Mouse (Mus musculus) c-Kit-positive CD71-positive TER-119-negative erythroid progenitor cells, embryonic 14.5 days (primary cell): ENCODE results near the gene 9530077C05Rik.
A peak's percentile ranks its signal among the peaks of the same experiment; 100 is the strongest.
"Not testable (repeated sequence)": the region's sequence is repeated elsewhere in the genome, so short reads cannot be mapped to it uniquely, and the experiment has no call there.

Experiments used
- DNase-seq: peaks from one replicate; pipeline ENCODE4 v3.0.0-alpha.2; 2013; ENCODE audit warnings: low read depth

Gene 9530077C05Rik

GRCm38 (mm10) chr9:22419877-22420276 is 8.6 kb downstream of the 9530077C05Rik start:
- DNase-seq, result no peak

- DNase-seq, result no peak
Measured at GRCm38 (mm10) chr9:22420491-22420890, 9.2 kb downstream of the 9530077C05Rik start.

GRCm38 (mm10) chr9:22422559-22422958 is 11.2 kb downstream of the 9530077C05Rik start:
- no peak for DNase-seq

- no peak for DNase-seq
Measured at GRCm38 (mm10) chr9:22423507-22423906, 12.2 kb downstream of the 9530077C05Rik start.

- no peak for DNase-seq
Measured at GRCm38 (mm10) chr9:22424196-22424595, 12.9 kb downstream of the 9530077C05Rik start.

- DNase-seq, result no peak
Measured at GRCm38 (mm10) chr9:22424719-22425118, 13.4 kb downstream of the 9530077C05Rik start.

GRCm38 (mm10) chr9:22428028-22428665 is 16.8 kb downstream of the 9530077C05Rik start:
- DNase-seq, result no peak

GRCm38 (mm10) chr9:22428666-22429410 is 17.5 kb downstream of the 9530077C05Rik start:
- no peak for DNase-seq

GRCm38 (mm10) chr9:22429533-22430241 is 18.4 kb downstream of the 9530077C05Rik start:
- no peak for DNase-seq

- DNase-seq, result no peak
Measured at GRCm38 (mm10) chr9:22430315-22430840, 19.1 kb downstream of the 9530077C05Rik start.

GRCm38 (mm10) chr9:22433221-22433620 is 21.9 kb downstream of the 9530077C05Rik start:
- no peak for DNase-seq

GRCm38 (mm10) chr9:22434101-22434500 is 22.8 kb downstream of the 9530077C05Rik start:
- no peak for DNase-seq

- DNase-seq, result no peak
Measured at GRCm38 (mm10) chr9:22438826-22439225, 27.5 kb downstream of the 9530077C05Rik start.

GRCm38 (mm10) chr9:22443157-22443556 is 31.8 kb downstream of the 9530077C05Rik start:
- no peak for DNase-seq

GRCm38 (mm10) chr9:22445123-22445522 is 33.8 kb downstream of the 9530077C05Rik start:
- no peak for DNase-seq

- DNase-seq, result no peak
Measured at GRCm38 (mm10) chr9:22447213-22447612, 35.9 kb downstream of the 9530077C05Rik start.

GRCm38 (mm10) chr9:22448420-22448819 is 37.1 kb downstream of the 9530077C05Rik start:
- no peak for DNase-seq

- no peak for DNase-seq
Measured at GRCm38 (mm10) chr9:22449209-22449608, 37.9 kb downstream of the 9530077C05Rik start.

GRCm38 (mm10) chr9:22452697-22453096 is 41.4 kb downstream of the 9530077C05Rik start:
- DNase-seq, result no peak

- peak; percentile 80 for DNase-seq
Measured at GRCm38 (mm10) chr9:22453501-22453924, 42.2 kb downstream of the 9530077C05Rik start.

GRCm38 (mm10) chr9:22453990-22454389 is 42.7 kb downstream of the 9530077C05Rik start, which contains the start of gene Gm17545:
Gene Gm17545, plus strand, starts transcription at chr9:22454290.
- not testable (repeated sequence) for DNase-seq

- DNase-seq, result no peak
Measured at GRCm38 (mm10) chr9:22455041-22455440, 43.7 kb downstream of the 9530077C05Rik start.
